Mouse (Mus musculus) MEL (cell line): ENCODE data around the gene Tspan4. TPM values are rescaled to one million over a fixed set of nuclear protein-coding genes. Genes with fewer than 3 reads are reported as not detected.

Experiments
- DNase-seq: peaks from one replicate; pipeline ENCODE4 v3.0.0; 2011; ENCODE audit warnings: low read depth, low spot score
- H3K27ac ChIP-seq: 2 replicates; pipeline ENCODE4 v1.5.1; 2012; ENCODE audit warnings: low read depth, mild to moderate bottlenecking, control low read depth, low read length, moderate library complexity; ENCODE audit not compliant: control insufficient read depth
- H3K27me3 ChIP-seq, 2 experiments: fragments of 150-350 bp in 1 of 2; sonication (generic) in 1 of 2; 2 replicates each; pipeline ENCODE4 v1.6.1; 2012; ENCODE audit warnings: low read length in 2 of 2, mild to moderate bottlenecking in 2 of 2, improper control_type of control experiment in 1 of 2, moderate library complexity in 1 of 2; ENCODE audit not compliant: insufficient read depth in 2 of 2, control insufficient read depth in 1 of 2
- H3K36me3 ChIP-seq, 2 experiments: 2 replicates each; pipeline ENCODE4 v1.6.1; 2012 to 2014; ENCODE audit warnings: low read length in 2 of 2, improper control_type of control experiment in 1 of 2, inconsistent platforms in 1 of 2, mild to moderate bottlenecking in 1 of 2; ENCODE audit not compliant: insufficient read depth in 2 of 2, control insufficient read depth in 1 of 2
- H3K4me1 ChIP-seq, 2 experiments: fragments of 150-350 bp in 1 of 2; sonication (generic) in 1 of 2; 2 replicates each; pipeline ENCODE4 v1.6.1; 2012; ENCODE audit warnings: low read length in 2 of 2, improper control_type of control experiment in 1 of 2, mild to moderate bottlenecking in 1 of 2; ENCODE audit not compliant: insufficient read depth in 2 of 2, control insufficient read depth in 1 of 2
- H3K4me3 ChIP-seq, 2 experiments: fragments of 150-350 bp in 1 of 2; sonication (generic) in 1 of 2; 2 replicates each; pipeline ENCODE4 v1.5.1; 2012; ENCODE audit warnings: low read depth in 2 of 2, low read length in 2 of 2, mild to moderate bottlenecking in 2 of 2, moderate library complexity in 2 of 2, control low read depth in 1 of 2, improper control_type of control experiment in 1 of 2; ENCODE audit not compliant: control insufficient read depth in 1 of 2, insufficient read depth in 1 of 2
- H3K79me2 ChIP-seq: 2 replicates; pipeline ENCODE4 v1.6.1; 2012; ENCODE audit warnings: mild to moderate bottlenecking, low read length, moderate library complexity; ENCODE audit not compliant: control insufficient read depth, poor library complexity, insufficient read depth
- H3K9ac ChIP-seq: 2 replicates; pipeline ENCODE4 v1.6.1; 2012; ENCODE audit warnings: low read depth, mild to moderate bottlenecking, control low read depth, low read length, moderate library complexity; ENCODE audit not compliant: control insufficient read depth, poor library complexity, severe bottlenecking
- H3K9me3 ChIP-seq: fragments of 150-350 bp; sonication (generic); replicated peaks from 2 replicates; pipeline ENCODE4 v1.6.1; 2012; ENCODE audit warnings: mild to moderate bottlenecking, low read length, improper control_type of control experiment, moderate library complexity; ENCODE audit not compliant: insufficient read depth
- CHD2 ChIP-seq: IDR thresholded peaks from 2 replicates; pipeline ENCODE4 v1.6.1; 2011; ENCODE audit warnings: low read length, improper control_type of control experiment
- CTCF ChIP-seq, 3 experiments: IDR thresholded peaks in 2 of 3; conservative IDR thresholded peaks in 1 of 3; 2 replicates each; pipeline ENCODE4 v1.5.1; 2011 to 2012; ENCODE audit warnings: low read length in 3 of 3, low read depth in 2 of 3, mild to moderate bottlenecking in 2 of 3, improper control_type of control experiment in 1 of 3, inconsistent platforms in 1 of 3, mixed read lengths in 1 of 3, moderate library complexity in 1 of 3; ENCODE audit not compliant: control insufficient read depth in 1 of 3, insufficient read depth in 1 of 3, poor library complexity in 1 of 3, severe bottlenecking in 1 of 3
- EP300 ChIP-seq, 2 experiments: IDR thresholded peaks; 2 replicates each; pipeline ENCODE4 v1.6.1; 2011; ENCODE audit warnings: improper control_type of control experiment in 2 of 2, low read length in 2 of 2, low read depth in 1 of 2, mild to moderate bottlenecking in 1 of 2
- ETS1 ChIP-seq: IDR thresholded peaks from 2 replicates; pipeline ENCODE4 v1.6.1; 2012; ENCODE audit warnings: low read depth, mild to moderate bottlenecking, inconsistent platforms, low read length, improper control_type of control experiment, moderate library complexity
- MAX ChIP-seq: IDR thresholded peaks from 2 replicates; pipeline ENCODE4 v1.6.1; 2011; ENCODE audit warnings: low read length, improper control_type of control experiment
- MAZ ChIP-seq: IDR thresholded peaks from 2 replicates; pipeline ENCODE4 v1.6.1; 2012; ENCODE audit warnings: low read depth, mild to moderate bottlenecking, inconsistent platforms, low read length, improper control_type of control experiment
- MEF2A ChIP-seq: IDR thresholded peaks from 2 replicates; pipeline ENCODE4 v1.6.1; 2014; ENCODE audit warnings: low read depth, mild to moderate bottlenecking, inconsistent platforms, low read length, improper control_type of control experiment; ENCODE audit not compliant: poor library complexity, insufficient replicate concordance, severe bottlenecking; ENCODE audit errors: extremely low read depth
- MXI1 ChIP-seq: IDR thresholded peaks from 2 replicates; pipeline ENCODE4 v1.6.1; 2011; ENCODE audit warnings: mild to moderate bottlenecking, low read depth, low read length, improper control_type of control experiment
- MYC ChIP-seq: IDR thresholded peaks from 2 replicates; pipeline ENCODE4 v1.6.1; 2011; ENCODE audit warnings: low read depth, mild to moderate bottlenecking, low read length, improper control_type of control experiment, moderate library complexity
- NRF1 ChIP-seq: IDR thresholded peaks from 2 replicates; pipeline ENCODE4 v1.6.1; 2014; ENCODE audit warnings: low read depth, mild to moderate bottlenecking, inconsistent platforms, low read length, improper control_type of control experiment, moderate library complexity; ENCODE audit not compliant: poor library complexity, insufficient read depth, severe bottlenecking
- RAD21 ChIP-seq: IDR thresholded peaks from 2 replicates; pipeline ENCODE4 v1.6.1; 2011; ENCODE audit warnings: mild to moderate bottlenecking, low read depth, low read length, improper control_type of control experiment
- RCOR1 ChIP-seq: IDR thresholded peaks from 2 replicates; pipeline ENCODE4 v1.6.1; 2012; ENCODE audit warnings: low read depth, mild to moderate bottlenecking, inconsistent platforms, low read length, improper control_type of control experiment
- TCF12 ChIP-seq: IDR thresholded peaks from 2 replicates; pipeline ENCODE4 v1.6.1; 2014; ENCODE audit warnings: low read depth, mild to moderate bottlenecking, inconsistent platforms, low read length, improper control_type of control experiment, moderate library complexity
- USF1 ChIP-seq: IDR thresholded peaks from 2 replicates; pipeline ENCODE4 v1.6.1; 2014; ENCODE audit warnings: low read depth, mild to moderate bottlenecking, inconsistent platforms, low read length, improper control_type of control experiment, moderate library complexity
- ZC3H11A ChIP-seq: IDR thresholded peaks from 2 replicates; pipeline ENCODE4 v1.6.1; 2012; ENCODE audit warnings: low read depth, mild to moderate bottlenecking, inconsistent platforms, low read length, improper control_type of control experiment
- ZKSCAN1 ChIP-seq: IDR thresholded peaks from 2 replicates; pipeline ENCODE4 v1.6.1; 2012; ENCODE audit warnings: low read depth, mild to moderate bottlenecking, inconsistent platforms, low read length, improper control_type of control experiment, moderate library complexity
- ZNF384 ChIP-seq: IDR thresholded peaks from 2 replicates; pipeline ENCODE4 v1.6.1; 2012; ENCODE audit warnings: low read depth, mild to moderate bottlenecking, inconsistent platforms, low read length, improper control_type of control experiment
- polyA plus RNA-seq, 2 experiments: library from polyadenylated mRNA; stranded (reverse) in 1 of 2; unstranded in 1 of 2; fragments of >175 nt in 1 of 2; fragments of >200 nt in 1 of 2; gene quantifications; 2 replicates each; pipeline versions ENCODE4 v1.2.1 to v1.2.4; 2012; ENCODE audit warnings: low replicate concordance in 2 of 2, low read depth in 1 of 2; ENCODE audit not compliant: insufficient read length in 2 of 2, insufficient read depth in 1 of 2, missing spikeins in 1 of 2
- total RNA-seq: library from RNA; depleted of rRNA; stranded (reverse); fragments of 300-350 nt; gene quantifications from 2 replicates; pipeline ENCODE4 v1.2.3, GENCODE M21; 2012

Gene Tspan4
- total and polyA plus RNA-seq, 3 experiments = 97.9 to 110 TPM; not detected in 1

DNA sequence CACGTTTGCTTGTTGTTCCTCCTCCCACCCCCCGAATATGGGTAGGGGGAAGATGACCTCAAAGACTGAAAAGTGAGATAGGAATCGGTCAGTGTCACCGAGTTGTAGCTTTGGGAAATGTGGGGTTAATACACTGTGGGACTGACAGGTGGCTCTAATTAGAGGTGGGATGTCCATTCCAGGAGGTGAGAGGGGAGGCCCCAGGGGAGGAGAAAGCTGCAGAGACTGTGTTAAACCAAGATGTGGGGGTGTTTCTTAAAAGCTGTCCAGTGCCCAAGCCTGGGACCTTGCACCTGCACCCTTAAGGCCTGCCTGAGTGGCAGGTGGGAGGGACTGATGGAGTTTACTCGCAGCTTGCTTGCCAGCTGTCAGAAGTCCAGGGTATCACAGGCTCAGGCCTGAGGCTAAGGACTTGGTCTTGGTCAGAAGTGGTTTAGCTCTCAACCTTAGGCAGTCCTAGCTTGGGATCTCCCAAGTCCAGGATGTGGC is 12.7 kb upstream of the Tspan4 start:
- no peaks in the 10 kb centered on the region for H3K9me3 ChIP-seq
- peaks cover 5 to 14% of the 10 kb centered on the region in 2 experiments for H3K4me1 ChIP-seq
- peaks cover 0 to 3% of the 10 kb centered on the region in 2 experiments; a peak in 2 of 4 replicates for H3K36me3 ChIP-seq
- H3K4me3 ChIP-seq = no peak overlapping the region
- H3K79me2 ChIP-seq = peaks cover 1% of the 10 kb centered on the region; the same call in 1 of the 2 replicates
- TF ChIP-seq RAD21 (no peak), CHD2 (no peak), NRF1 (no peak), MXI1 (no peak), ZNF384 (no peak), TCF12 (no peak), RCOR1 (no peak), MYC (no peak), MAX (no peak), CTCF (IDR thresholded peaks at IDR 0.05 in 2 of 3, conservative IDR thresholded peaks at IDR 0.05 in 1 of 3; ENCODE audit: control insufficient read depth in 1 of 3, insufficient read depth in 1 of 3, low read depth in 2 of 3, low read length in 3 of 3, poor library complexity in 1 of 3, severe bottlenecking in 1 of 3) (no peak), ETS1 (no peak), USF1 (no peak), MAZ (no peak), MEF2A (no peak), ZKSCAN1 (no peak), EP300 (IDR thresholded peaks at IDR 0.05; ENCODE audit: low read depth in 1 of 2, low read length in 2 of 2) (no peak), ZC3H11A (no peak)
- H3K27ac ChIP-seq = no peak overlapping the region
- H3K27me3 ChIP-seq = no peaks in the 10 kb centered on the region
- H3K9ac ChIP-seq = no peak overlapping the region
- no peak for DNase-seq

DNA sequence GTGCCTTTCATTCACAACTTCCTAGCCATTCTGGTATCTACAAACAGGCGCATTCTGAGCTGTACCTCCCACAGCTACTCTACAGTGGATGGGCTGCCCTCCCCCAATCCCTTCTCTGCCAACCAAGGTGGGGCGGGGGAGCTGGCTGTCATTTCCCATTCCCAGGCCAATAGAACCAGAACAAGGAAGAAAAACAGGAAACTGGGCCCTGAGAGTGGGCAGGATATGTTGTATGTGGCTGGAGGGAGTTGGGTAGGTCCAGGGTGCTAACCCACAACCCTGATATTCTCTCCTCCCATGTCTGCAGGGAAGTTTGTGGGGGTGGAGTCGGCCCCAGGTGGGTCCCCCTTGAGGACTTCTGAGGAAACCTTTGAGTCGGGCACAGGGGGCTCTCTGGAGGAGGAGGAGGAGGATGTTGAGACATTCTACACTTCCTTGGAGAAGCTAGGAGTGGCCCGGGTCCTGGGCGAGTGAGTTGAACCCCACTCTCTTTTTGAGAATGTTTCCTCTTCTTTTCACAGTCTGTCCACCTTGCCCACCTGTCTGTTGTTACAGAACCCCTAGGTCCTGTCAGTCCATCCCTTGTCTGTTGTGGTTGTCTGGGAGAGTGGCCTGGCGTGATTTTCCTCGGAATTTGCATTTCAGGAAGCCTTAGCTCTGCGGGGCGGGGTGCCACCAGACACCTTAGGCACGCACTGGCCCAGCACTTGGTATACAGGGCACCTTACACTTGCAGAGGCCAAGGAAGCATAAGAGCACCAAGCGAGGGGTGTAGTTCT is 11.0 kb upstream of the Tspan4 start:
- H3K4me1 ChIP-seq = peaks cover 5 to 20% of the 10 kb centered on the region in 2 experiments
- DNase-seq = no peak
- H3K27ac ChIP-seq = no peak overlapping the region
- H3K27me3 ChIP-seq = no peaks in the 10 kb centered on the region
- H3K4me3 ChIP-seq = no peak overlapping the region; a peak in 1 of 4 replicates
- H3K9ac ChIP-seq = no peak overlapping the region
- H3K9me3 ChIP-seq = no peaks in the 10 kb centered on the region
- no peak for TF ChIP-seq MAZ
- H3K79me2 ChIP-seq = peaks cover 1% of the 10 kb centered on the region; the same call in 1 of the 2 replicates
- H3K36me3 ChIP-seq = peaks cover 0 to 3% of the 10 kb centered on the region in 2 experiments; a peak in 2 of 4 replicates
